Mouse (Mus musculus): ENCODE results near the gene Ankar.

DNA sequence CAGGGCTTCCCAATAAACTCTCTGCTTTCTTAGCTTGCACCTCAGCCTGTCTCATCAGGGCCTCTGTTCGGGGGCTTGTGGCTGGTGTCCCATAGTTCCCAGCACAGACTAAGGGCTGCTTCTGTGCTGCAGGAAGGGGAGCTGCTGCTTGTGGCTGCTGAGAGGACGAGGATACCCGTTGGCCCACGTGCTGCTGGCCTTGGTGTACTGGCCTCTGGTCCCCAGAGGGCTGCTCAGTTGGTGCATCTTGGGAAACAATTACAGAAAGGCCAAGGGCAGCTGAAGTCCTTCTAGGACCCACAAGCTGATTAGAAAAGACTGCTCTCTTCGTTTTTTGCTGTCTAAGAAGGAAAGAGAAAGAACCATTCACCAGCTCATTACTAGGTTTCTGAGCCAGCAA lies 104.1 kb downstream of the Ankar start:
- no peak for TF ChIP-seq USF1 (IDR thresholded peaks at IDR 0.05; ENCODE audit: low read depth)
- TF ChIP-seq CTCF (IDR thresholded peaks at IDR 0.05; ENCODE audit: control insufficient read depth, insufficient read depth, insufficient read length), result no peak
- TF ChIP-seq MAX (IDR thresholded peaks at IDR 0.05), result no peak
- TF ChIP-seq MYOG (IDR thresholded peaks at IDR 0.05; ENCODE audit: control insufficient read depth, extremely low read depth, insufficient read length), result no peak

Measured in C2C12 (cell line).